Mouse (Mus musculus): ENCODE measurements at regions not wholly inside any gene's neighbourhood (a gene's known extent, or its start where the extent isn't known, plus 50 kb on each side); places are given as distances from the start of the nearest gene placed in this dataset.
"Not testable (repeated sequence)": the region's sequence is repeated elsewhere in the genome, so short reads cannot be mapped to it uniquely, and the experiment has no call there.

DNA sequence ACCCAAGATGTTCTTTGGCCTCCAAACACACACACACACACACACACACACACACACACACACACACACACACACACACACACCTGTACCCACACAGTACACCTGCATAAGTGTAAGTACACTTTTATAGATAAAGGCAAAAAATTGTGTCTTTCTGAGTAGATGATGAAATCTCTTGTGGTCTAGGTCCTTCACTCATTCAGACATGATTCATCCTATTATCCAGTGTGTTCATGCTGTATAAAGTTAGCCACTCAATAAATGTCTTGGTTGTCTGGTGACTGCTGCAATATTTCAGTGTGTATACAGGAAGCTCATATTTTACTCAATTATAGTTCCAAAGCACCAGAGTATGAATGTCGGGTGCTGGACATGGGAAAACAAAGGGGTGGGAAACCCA lies 131.5 kb upstream of the Gm21897 start:
- no peak overlapping the region for H3K4me3 ChIP-seq
- ATAC-seq (ENCODE audit: insufficient number of reproducible peaks, low FRiP score) = no peak

DNA sequence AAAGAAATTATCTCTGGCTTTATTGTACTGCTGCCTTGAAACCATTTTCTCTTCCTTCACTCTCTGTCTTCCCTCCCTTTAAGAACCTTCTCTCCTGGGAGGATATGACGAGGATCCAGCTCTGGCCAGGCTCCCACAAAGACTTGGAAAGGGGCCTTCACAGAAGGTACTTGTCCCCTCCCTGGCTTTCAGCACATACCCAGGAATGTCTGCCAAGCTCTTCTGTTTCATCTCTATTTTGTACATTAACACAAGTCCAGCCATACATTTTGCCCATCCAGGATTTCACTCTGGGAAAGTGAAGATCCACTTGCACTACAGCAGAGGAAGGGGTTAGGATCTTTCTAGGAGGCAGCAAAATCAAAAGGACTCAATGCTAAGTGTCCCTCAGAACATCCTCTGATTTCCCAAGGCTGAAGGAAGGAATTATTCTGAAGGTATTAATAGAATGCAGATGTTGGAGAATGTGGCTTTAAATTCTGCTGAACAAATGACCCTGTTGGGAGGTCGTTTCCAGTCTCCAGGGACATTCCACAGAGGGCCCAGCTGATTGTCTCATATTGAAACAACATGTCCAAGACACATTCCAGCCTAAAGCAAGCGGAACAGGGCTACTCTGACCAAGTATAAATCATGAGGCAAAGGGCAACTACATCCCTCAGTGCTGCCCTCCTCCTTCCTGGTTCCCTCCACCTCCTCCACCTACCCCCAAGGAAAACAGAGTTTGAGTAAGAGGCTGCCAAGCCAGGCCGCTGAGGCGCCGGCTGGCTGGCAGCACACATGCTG lies 122.1 kb upstream of the Gm21897 start:
- Histone ChIP-seq H3K4me2 (no peak overlapping the region), H3K27me3 (replicated peaks) (no peaks in the 10 kb centered on the region), H3K9ac (no peak overlapping the region), H3K36me3 (no peaks in the 10 kb centered on the region), H3K27ac (ENCODE audit: poor library complexity, severe bottlenecking) (peak overlapping the region; percentile 42; the same call in 1 of the 2 replicates), H3K9me3 (replicated peaks) (no peaks in the 10 kb centered on the region), H3K4me1 (replicated peaks) (peaks cover 23% of the 10 kb centered on the region), H3K4me3 (no peak overlapping the region)
- peak; percentile 42; the same call in 1 of the 2 replicates for ATAC-seq (ENCODE audit: insufficient number of reproducible peaks, low FRiP score)
- WGBS = 50% methylated on average over 6 of the region's 6 CpGs

More for the DNA sequence above, 131.5 kb upstream of the Gm21897 start:
- Histone ChIP-seq H3K4me1 (replicated peaks) (no peaks in the 10 kb centered on the region), H3K4me2 (no peak overlapping the region), H3K9ac (no peak overlapping the region), H3K36me3 (no peaks in the 10 kb centered on the region), H3K27ac (ENCODE audit: poor library complexity, severe bottlenecking) (no peak overlapping the region), H3K27me3 (replicated peaks) (no peaks in the 10 kb centered on the region), H3K9me3 (replicated peaks) (peaks cover 5% of the 10 kb centered on the region; the same call in 1 of the 2 replicates)
- 69% methylated on average over 1 of the region's 1 CpGs for WGBS

DNA sequence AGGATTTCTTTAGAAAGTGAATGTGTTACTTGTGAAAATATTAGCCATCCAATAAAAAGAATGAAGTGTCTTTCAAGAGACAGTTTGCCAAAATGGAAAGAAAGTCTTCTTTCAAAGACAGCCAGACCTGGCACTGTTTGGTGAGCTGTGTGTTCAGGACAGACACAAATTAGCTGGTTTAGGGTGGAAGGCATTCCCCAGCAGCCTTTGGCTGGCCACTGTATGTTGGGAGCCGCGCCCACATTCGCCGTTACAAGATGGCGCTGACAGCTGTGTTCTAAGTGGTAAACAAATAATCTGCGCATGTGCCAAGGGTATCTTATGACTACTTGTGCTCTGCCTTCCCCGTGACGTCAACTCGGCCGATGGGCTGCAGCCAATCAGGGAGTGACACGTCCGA lies 121.3 kb upstream of the Gm21897 start:
- peaks cover 23% of the 10 kb centered on the region for H3K4me1 ChIP-seq (replicated peaks)
- H3K4me2 ChIP-seq; H3K4me3 ChIP-seq; H3K9ac ChIP-seq; ATAC-seq (ENCODE audit: insufficient number of reproducible peaks, low FRiP score); H3K9me3 ChIP-seq (replicated peaks); H3K27me3 ChIP-seq (replicated peaks); H3K36me3 ChIP-seq; H3K27ac ChIP-seq (ENCODE audit: poor library complexity, severe bottlenecking): not testable (repeated sequence)
- 85% methylated on average over 7 of the region's 12 CpGs for WGBS

DNA sequence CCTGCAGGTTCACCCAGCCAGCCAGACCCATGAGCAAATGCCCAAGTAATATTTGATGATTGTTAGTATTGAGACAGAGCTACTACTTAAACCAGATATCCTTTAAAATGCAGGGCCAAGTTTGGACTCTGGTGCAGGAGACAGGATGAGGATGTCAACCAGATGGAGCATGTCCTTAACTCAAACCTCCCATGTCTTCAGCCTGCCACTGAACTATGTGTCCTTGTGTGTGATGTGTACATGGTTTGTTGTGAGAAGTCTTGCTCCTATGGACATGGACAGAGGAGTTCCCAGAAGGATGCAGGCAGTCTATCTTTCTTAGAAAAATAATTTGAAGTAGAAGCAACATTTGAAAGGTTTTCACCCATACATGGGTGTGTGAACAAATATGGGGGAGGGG lies 120.4 kb upstream of the Gm21897 start:
- ATAC-seq (ENCODE audit: insufficient number of reproducible peaks, low FRiP score) = no peak

DNA sequence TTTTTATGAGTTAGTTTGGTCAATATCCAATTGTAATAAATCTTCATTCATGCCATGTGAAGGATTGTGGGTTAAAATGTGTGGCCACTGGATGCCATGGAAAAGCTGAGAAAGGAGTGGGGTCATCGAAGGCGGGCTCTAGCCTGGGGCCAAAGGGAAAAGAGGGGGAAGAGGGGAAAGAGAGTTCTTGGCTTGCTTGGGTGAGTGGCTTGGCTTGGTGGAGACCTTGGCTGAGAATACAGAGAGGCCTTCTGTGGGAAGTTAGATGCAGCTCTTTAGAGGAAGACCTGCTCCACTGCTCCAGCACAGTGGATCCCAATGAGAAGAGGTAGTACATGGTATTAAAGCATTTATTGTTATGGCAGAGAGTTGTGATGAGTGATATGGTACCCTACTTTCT lies 101.3 kb upstream of the Gm21897 start:
- no peak overlapping the region for H3K27ac ChIP-seq (ENCODE audit: poor library complexity, severe bottlenecking)
- H3K36me3 ChIP-seq = no peaks in the 10 kb centered on the region
- H3K4me1 ChIP-seq (replicated peaks) = no peaks in the 10 kb centered on the region
- ATAC-seq (ENCODE audit: insufficient number of reproducible peaks, low FRiP score) = no peak
- no peak overlapping the region for H3K4me3 ChIP-seq
- no peak overlapping the region for H3K9ac ChIP-seq
- no peaks in the 10 kb centered on the region for H3K9me3 ChIP-seq (replicated peaks)
- WGBS = 78% methylated on average over 2 of the region's 2 CpGs
- H3K27me3 ChIP-seq (replicated peaks) = no peaks in the 10 kb centered on the region
- no peak overlapping the region for H3K4me2 ChIP-seq

More for the DNA sequence above, 120.4 kb upstream of the Gm21897 start:
- no peaks in the 10 kb centered on the region for H3K9me3 ChIP-seq (replicated peaks)
- no peaks in the 10 kb centered on the region for H3K36me3 ChIP-seq
- H3K27me3 ChIP-seq (replicated peaks) = no peaks in the 10 kb centered on the region
- peaks cover 23% of the 10 kb centered on the region for H3K4me1 ChIP-seq (replicated peaks)
- no peak overlapping the region for H3K4me2 ChIP-seq
- H3K4me3 ChIP-seq = no peak overlapping the region
- no peak overlapping the region for H3K9ac ChIP-seq
- H3K27ac ChIP-seq (ENCODE audit: poor library complexity, severe bottlenecking) = no peak overlapping the region

DNA sequence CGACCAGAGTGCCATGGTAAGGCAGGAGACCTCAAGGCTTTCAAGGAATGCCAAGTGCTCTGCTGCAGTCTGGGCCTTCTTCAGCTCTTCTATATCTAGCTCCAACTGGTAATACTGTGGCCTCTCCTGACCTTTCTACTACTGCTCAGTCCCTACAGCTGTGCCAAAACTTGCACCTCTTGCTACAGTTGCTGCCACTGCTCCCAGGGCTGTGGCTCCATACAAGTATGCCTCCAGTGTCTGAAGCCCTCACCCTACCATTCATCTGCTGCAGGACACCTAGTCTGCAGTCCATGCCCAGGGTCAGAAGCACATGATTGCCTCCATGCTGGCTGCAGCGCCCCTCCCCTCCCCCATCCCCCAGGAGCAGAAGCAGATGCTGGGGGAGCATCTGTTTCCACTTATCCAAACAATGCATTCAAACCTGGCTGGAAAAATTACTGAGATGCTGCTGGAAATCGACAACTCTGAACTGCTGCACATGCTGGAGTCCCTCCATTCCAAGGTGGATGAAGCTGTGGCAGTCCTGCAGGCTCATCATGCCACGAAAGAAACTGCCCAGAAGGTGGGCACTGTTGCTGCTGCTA lies 96.2 kb upstream of the Gm21897 start:
- no peak for ATAC-seq (ENCODE audit: insufficient number of reproducible peaks, low FRiP score)
- H3K4me1 ChIP-seq (replicated peaks) = no peaks in the 10 kb centered on the region

DNA sequence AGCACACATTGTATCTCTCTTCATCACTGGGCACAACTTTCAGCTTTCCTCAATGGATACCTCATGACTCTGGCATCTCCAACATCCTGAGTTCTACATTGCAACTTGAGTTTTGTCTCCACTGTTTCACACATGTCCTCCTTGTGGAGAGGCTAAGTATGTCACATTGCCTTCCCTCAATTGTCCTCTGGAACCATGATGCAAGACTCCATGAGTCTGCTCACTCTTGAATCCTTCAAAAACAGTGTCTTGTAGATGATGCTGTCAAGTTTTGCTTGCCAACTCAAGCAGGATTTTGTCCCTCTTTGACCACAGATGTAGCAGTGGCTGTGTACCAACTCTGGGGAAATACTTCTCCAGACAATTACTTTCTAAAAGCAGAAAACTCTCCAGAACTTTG lies 79.4 kb upstream of the Gm21897 start:
- H3K4me3 ChIP-seq = no peak overlapping the region
- no peaks in the 10 kb centered on the region for H3K9me3 ChIP-seq (replicated peaks)
- no peak overlapping the region for H3K27ac ChIP-seq (ENCODE audit: poor library complexity, severe bottlenecking)
- H3K4me2 ChIP-seq = no peak overlapping the region
- no peaks in the 10 kb centered on the region for H3K4me1 ChIP-seq (replicated peaks)
- no peak overlapping the region for H3K9ac ChIP-seq
- no peaks in the 10 kb centered on the region for H3K27me3 ChIP-seq (replicated peaks)
- no peaks in the 10 kb centered on the region for H3K36me3 ChIP-seq
- no peak for ATAC-seq (ENCODE audit: insufficient number of reproducible peaks, low FRiP score)

More for the DNA sequence above, 96.2 kb upstream of the Gm21897 start:
- Histone ChIP-seq H3K4me3 (no peak overlapping the region), H3K9ac (no peak overlapping the region), H3K9me3 (replicated peaks) (no peaks in the 10 kb centered on the region), H3K27me3 (replicated peaks) (no peaks in the 10 kb centered on the region), H3K27ac (ENCODE audit: poor library complexity, severe bottlenecking) (no peak overlapping the region), H3K36me3 (no peaks in the 10 kb centered on the region), H3K4me2 (no peak overlapping the region)
- 75% methylated on average over 4 of the region's 4 CpGs for WGBS

DNA sequence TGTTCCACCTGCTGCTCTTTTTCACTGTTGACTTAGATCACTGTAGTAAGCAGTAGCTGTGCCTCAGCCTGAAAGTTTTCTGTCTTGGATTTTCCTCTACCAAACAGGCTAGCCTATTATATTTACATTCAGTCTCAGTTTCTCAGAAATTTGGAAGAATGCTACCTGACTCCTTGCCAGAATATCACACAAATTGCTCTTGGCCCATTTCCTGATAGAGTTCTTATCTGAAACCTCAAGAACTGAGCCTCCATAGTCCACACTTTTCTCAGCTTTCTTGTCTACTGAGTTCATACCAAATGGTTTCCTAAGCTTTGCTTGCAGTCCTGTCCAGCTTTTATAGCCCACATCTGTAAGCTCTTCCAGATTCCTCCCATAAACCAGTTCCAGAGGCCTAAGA lies 78.8 kb upstream of the Gm21897 start:
- Histone ChIP-seq H3K9ac (no peak overlapping the region), H3K36me3 (no peaks in the 10 kb centered on the region), H3K27me3 (replicated peaks) (no peaks in the 10 kb centered on the region), H3K4me1 (replicated peaks) (no peaks in the 10 kb centered on the region), H3K27ac (ENCODE audit: poor library complexity, severe bottlenecking) (no peak overlapping the region), H3K9me3 (replicated peaks) (no peaks in the 10 kb centered on the region), H3K4me2 (no peak overlapping the region), H3K4me3 (no peak overlapping the region)
- ATAC-seq (ENCODE audit: insufficient number of reproducible peaks, low FRiP score) = no peak

DNA sequence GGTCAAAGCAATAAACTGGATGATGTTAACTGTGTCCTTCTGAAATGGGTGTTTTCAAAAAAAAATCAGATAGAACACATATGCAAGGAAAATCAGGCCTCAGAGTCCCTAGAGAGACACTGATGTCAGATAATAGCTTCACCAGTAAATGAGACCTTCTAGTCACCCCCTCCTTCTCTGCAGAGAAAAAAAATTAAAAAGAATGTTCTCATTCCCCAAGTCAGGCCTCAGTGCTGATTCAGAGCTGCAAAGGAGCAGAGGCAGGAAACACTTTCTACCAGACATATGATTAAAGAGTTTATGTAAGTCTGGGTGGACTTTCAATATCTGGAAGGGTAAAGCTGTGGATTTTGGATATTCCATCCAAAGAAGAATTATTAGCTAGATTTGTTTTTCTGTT lies 67.1 kb upstream of the Gm21897 start:
- H3K9ac ChIP-seq = no peak overlapping the region

DNA sequence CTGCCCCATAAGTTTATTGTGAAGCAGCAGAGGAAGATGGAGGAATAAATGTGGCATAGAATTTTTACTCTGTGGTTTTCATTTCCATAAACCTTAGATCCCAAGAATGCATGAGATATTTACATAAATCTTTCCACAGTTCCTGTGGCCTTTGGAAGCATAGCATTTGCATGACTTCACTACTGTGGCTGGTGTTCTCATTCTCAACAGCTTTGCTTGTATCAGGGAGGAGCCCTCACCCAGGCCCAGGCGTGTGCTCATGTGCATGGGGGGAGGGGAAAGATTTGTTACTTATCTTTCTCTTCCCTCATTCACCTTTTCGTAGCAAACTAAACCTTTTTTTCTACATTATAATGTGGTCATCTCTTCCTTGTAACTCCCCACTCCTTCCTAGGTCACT lies 65.6 kb upstream of the Gm21897 start:
- WGBS = 41% methylated on average over 2 of the region's 2 CpGs
- no peak for ATAC-seq (ENCODE audit: insufficient number of reproducible peaks, low FRiP score)

More for the DNA sequence above, 67.1 kb upstream of the Gm21897 start:
- no peaks in the 10 kb centered on the region for H3K9me3 ChIP-seq (replicated peaks)
- H3K4me3 ChIP-seq = no peak overlapping the region
- H3K36me3 ChIP-seq = no peaks in the 10 kb centered on the region
- no peaks in the 10 kb centered on the region for H3K27me3 ChIP-seq (replicated peaks)
- H3K4me2 ChIP-seq = no peak overlapping the region
- peaks cover 8% of the 10 kb centered on the region for H3K4me1 ChIP-seq (replicated peaks)
- no peak overlapping the region for H3K27ac ChIP-seq (ENCODE audit: poor library complexity, severe bottlenecking)
- ATAC-seq (ENCODE audit: insufficient number of reproducible peaks, low FRiP score) = no peak

DNA sequence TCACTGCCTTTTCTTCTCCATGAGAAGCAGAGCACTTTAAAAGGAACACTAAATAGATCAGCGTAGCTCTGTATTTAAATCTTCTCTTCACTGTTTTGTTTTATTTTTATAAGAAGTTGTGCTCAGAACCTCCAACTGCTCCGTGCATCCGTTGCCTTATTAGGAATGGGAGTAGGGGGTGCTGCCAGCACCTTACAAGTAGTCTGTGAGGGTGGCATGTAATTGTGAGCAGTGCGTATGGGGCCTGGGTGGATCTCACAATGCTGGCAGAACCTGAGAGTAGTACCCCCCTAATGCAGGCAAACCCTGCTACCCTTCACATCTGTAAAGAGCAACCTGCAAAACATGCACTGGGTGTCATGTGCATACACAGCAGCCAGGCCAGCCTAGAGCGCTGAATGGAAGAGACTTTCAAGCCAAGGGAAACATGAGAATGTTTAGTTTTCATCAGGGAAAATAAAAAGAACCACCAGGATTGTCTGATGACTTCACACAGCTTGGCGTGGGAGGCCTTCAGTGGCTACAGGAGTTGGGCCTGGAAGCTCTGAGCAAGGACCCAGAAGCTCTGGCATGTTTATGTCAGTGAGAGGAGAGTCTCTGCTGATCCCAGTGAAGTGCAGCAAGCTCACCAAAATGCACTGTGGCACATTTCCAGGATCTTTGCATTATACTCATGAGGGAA lies 64.5 kb upstream of the Gm21897 start:
- no peak overlapping the region for H3K9ac ChIP-seq
- no peaks in the 10 kb centered on the region for H3K36me3 ChIP-seq
- 0 out of 2 replicates have a peak overlapping the region, but pooled peaks have one; percentile 12 for H3K27ac ChIP-seq (ENCODE audit: poor library complexity, severe bottlenecking)
- H3K27me3 ChIP-seq (replicated peaks) = no peaks in the 10 kb centered on the region
- no peaks in the 10 kb centered on the region for H3K9me3 ChIP-seq (replicated peaks)
- WGBS = 68% methylated on average over 6 of the region's 6 CpGs
- peak; percentile 33 for ATAC-seq (ENCODE audit: insufficient number of reproducible peaks, low FRiP score)
- no peak overlapping the region for H3K4me2 ChIP-seq
- H3K4me3 ChIP-seq = no peak overlapping the region
- H3K4me1 ChIP-seq (replicated peaks) = peaks cover 8% of the 10 kb centered on the region

More for the DNA sequence above, 65.6 kb upstream of the Gm21897 start:
- Histone ChIP-seq H3K27ac (ENCODE audit: poor library complexity, severe bottlenecking) (no peak overlapping the region), H3K4me3 (no peak overlapping the region), H3K4me2 (no peak overlapping the region), H3K36me3 (no peaks in the 10 kb centered on the region), H3K9me3 (replicated peaks) (no peaks in the 10 kb centered on the region), H3K4me1 (replicated peaks) (peaks cover 8% of the 10 kb centered on the region), H3K27me3 (replicated peaks) (no peaks in the 10 kb centered on the region), H3K9ac (no peak overlapping the region)

All from heart, embryonic 12.5 days (tissue).